Mouse (Mus musculus) bone marrow, adult 2 months (tissue): ENCODE data around the gene Hist1h4a.

Source experiments
- CTCF ChIP-seq: fragments of 200-500 bp; IDR thresholded peaks from 2 replicates; pipeline ENCODE4 v1.5.1; 2011; ENCODE audit warnings: low read length, control low read depth; ENCODE audit not compliant: control insufficient read depth, insufficient read depth
- POLR2A ChIP-seq: fragments of 200-500 bp; IDR thresholded peaks from 2 replicates; pipeline ENCODE4 v1.6.1; 2011; ENCODE audit warnings: low read depth, mild to moderate bottlenecking, control low read depth, low read length, borderline replicate concordance; ENCODE audit not compliant: control insufficient read depth

DNA sequence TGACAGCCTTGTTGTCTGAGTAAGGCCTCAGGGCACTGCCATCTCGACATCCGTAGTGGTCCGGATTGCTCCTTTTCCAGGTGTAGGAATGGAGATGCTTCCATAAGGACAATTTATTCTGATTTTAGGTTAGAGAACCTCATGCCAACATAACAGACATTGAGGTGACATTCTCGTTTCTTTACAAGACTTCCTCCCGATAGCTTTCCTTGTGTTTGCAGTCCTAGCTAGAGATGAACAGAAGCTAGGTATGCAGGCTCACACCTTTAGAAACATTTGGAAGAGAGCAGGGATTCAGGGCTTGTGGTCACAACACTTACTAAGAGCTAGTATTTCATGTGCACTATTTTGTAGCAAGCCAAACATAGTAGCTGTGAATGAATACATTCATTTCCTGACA, 17.8 kb downstream of the Hist1h4a start:
- no peak for TF ChIP-seq CTCF
- TF ChIP-seq POLR2A = no peak
